Mouse (Mus musculus) layer of hippocampus, postnatal 36 days (tissue): ENCODE data around the gene Fcrla. TPM values are rescaled to one million over a fixed set of nuclear protein-coding genes. Genes with fewer than 3 reads are reported as not detected.
"Not testable (repeated sequence)": the region's sequence is repeated elsewhere in the genome, so short reads cannot be mapped to it uniquely, and the experiment has no call there.

Experiments
- DNase-seq, 2 experiments: peaks; one replicate each; pipeline ENCODE4 v3.0.0; 2022
- total RNA-seq, 2 experiments: library from RNA; stranded (reverse); gene quantifications; 2 replicates each; pipeline ENCODE4 v1.2.3; 2021

Gene Fcrla
- total RNA-seq = not detected

DNA sequence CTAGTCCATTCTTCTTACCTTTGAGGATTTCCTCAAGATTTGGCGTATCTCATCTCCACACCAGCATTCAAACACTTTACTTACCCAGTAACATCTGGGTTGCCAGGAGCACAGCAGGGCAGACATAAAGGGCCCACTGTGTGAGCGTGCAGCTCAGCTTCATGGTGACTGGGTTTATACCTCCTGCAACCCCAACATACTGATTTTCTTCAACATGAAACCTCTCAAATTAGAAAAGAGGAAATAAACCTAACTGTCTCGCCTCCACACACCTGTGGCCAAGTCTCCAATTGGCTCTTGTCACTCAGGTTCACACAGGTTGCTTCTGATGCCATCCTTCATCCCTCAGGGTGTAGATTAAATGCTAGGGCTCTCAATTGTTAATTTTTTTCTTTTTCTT, at the start of gene Fcrla:
TSS of gene Fcrla (minus strand) at position 206 of the 400 bp plus-strand sequence.
- no peak for DNase-seq

- no peak for DNase-seq
These were observed 49.1 kb upstream of the Fcrla start, which contains the start of gene Fcgr2b for GRCm38 (mm10) chr1:170976447-170976846. Fcgr2b (minus strand) TSS chr1:170976547.

GRCm38 (mm10) chr1:170975751-170976161, 48.4 kb upstream of the Fcrla start:
- DNase-seq = no peak

- not testable (repeated sequence) for DNase-seq
These were observed 48.0 kb upstream of the Fcrla start for GRCm38 (mm10) chr1:170975350-170975749.

DNA sequence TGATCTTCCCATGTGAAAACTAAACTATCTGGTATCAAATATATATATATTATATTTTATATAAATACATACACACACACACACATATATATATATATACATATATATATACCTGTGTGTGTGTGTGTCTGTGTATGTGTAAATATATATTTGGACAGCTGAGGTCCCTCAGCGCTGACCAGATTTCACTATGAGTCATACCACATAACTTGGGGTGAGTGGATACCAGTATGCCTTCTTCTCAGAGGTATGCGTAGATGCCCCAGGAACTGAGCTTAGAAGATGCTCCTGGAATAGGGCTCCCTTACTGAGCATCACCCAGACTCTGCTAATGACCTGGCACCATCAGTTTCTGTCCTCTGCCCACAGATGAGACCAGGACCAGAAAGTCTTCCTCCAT, 47.4 kb upstream of the Fcrla start:
- no peak for DNase-seq

GRCm38 (mm10) chr1:170974171-170974570, 46.8 kb upstream of the Fcrla start:
- no peak for DNase-seq

- no peak for DNase-seq
These were observed 45.6 kb upstream of the Fcrla start for GRCm38 (mm10) chr1:170972936-170973335.

DNA sequence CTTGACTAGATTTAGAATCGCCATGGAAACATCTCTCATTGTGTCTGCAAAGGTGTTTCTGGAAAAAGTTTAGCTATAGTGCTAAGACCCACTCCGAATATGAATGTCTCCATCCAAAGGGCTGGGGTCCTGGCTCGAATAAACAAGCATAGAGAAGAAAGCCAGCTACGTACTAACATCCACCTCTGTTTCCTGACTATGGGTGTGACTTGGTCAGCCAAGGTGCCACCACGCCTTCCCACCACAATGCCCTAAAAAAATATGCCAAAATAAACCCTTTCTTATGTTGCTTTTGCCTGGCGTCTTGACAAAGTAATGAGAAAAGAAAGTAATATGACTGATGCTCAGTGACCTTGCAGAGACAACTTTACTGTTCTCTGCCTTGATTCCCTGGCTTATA, 45.1 kb upstream of the Fcrla start:
- no peak for DNase-seq

- DNase-seq = no peak
These were observed 41.2 kb upstream of the Fcrla start for GRCm38 (mm10) chr1:170968576-170968975.

DNA sequence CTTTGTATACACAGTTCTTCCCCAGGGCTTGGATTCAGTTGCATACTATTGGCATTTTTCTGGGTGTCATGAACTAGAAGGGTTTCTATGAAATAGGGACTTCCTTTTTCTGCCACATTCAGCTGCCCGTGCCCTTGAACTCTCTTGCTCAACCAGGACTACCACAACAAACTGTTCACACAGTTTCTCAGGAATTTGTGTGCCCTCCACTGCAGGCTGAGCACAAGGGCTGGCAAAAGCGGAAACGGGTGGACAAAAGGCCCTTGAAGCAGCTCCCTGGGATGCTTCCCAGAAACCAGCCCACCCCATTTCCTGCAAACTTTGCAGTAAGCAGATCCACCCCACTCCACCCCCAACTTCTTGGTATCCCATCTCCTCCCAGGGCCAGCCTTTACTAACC, 40.2 kb upstream of the Fcrla start:
- DNase-seq = no peak

GRCm38 (mm10) chr1:170963087-170963486, 35.7 kb upstream of the Fcrla start:
- no peak for DNase-seq

DNA sequence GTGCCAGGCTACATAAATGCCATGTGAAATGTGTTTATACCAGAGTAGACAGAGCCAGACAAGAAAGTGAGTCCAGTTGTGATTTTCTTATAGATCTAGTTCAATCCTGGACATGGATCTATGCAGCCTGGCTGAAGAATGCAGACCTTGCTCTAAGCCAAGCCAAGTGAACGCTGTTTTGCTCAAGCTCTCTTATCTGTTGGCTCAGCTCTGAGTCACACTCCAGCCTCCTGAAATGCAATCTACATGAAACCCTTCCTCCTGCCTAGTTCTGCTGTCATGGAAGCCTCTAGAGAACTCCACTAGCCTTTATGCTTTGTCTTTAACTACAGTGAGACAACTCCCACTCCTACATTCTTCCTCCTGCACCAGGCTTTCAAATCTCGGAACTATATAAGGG, 34.9 kb upstream of the Fcrla start:
- no peak for DNase-seq

DNA sequence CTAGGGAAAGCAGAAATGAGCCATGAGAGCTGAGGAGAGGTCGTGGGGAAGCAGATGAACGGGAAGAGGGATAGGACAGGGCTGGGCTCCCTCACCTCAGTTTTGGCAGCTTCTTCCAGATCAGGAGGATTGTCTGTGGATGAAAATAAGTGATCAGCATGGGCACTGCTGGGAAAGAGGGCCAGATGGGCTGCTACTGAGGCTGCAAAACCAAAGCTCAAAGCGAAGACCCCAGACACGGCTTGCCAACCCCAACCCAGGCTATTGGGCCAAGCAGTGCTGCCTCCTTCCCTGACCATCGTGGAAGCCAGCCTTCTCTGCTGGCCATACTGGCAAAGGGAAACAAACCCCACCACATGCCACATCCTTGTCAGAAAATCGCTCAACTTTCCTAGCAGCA, 33.7 kb upstream of the Fcrla start:
- no peak for DNase-seq

DNA sequence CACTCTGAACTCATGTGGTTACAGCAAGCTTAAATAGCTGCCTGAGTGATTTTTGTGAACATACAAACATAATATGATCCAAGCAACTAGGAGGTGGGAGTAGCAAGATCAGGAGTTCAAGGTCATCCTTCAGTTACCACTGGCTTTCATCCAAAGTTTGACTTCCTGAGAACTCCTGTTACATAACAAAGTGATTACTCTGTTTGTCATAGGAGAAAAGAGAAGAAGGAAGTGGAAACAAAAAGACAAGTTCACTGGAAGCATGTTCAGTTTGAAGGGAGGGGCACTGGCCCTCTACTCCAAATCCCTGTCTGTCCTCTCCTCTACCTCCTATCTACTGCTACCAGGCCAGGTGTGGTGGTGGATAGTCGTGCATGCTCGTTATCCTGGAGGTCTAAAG, 32.4 kb upstream of the Fcrla start:
- no peak for DNase-seq

GRCm38 (mm10) chr1:170958225-170958624, 30.8 kb upstream of the Fcrla start:
- no peak for DNase-seq

- DNase-seq = no peak
These were observed 25.8 kb upstream of the Fcrla start for GRCm38 (mm10) chr1:170953192-170953591.

GRCm38 (mm10) chr1:170950772-170951171, 23.4 kb upstream of the Fcrla start:
- no peak for DNase-seq

DNA sequence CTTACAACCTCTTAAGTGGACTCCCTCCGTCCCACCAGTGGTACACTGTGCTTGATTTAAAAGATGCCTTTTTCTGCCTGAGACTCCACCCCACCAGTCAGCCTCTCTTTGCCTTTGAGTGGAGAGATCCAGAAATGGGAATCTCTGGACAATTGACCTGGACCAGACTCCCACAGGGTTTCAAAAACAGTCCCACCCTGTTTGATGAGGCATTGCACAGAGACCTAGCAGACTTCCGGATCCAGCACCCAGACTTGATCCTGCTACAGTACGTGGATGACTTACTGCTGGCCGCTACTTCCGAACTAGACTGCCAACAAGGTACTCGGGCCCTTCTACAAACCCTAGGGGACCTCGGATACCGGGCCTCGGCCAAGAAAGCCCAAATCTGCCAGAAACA, 17.5 kb upstream of the Fcrla start:
- not testable (repeated sequence) for DNase-seq

- DNase-seq = not testable (repeated sequence)
These were observed 16.8 kb upstream of the Fcrla start for GRCm38 (mm10) chr1:170944151-170944550.

- DNase-seq = no peak
These were observed 11.9 kb upstream of the Fcrla start for GRCm38 (mm10) chr1:170939255-170939654.

- no peak for DNase-seq
These were observed 7.0 kb upstream of the Fcrla start for GRCm38 (mm10) chr1:170934383-170934782.

DNA sequence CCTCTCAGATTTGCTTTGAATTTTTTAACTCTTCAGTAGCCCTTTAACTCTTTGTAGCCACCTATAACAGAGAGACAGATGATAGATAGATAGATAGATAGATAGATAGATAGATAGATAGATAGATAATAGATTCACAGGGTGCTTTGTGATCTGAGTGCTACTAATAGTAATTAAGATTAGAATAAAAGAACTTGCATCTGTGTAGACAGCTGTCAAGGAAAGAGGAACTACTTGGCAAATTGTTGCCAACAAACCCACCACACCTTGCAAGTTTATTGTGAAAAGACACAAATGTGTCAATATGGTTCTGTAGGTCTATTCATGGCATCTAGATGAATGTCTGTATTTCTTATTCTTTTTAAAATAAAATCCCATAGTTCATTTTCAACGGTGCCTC, 6.6 kb upstream of the Fcrla start:
- DNase-seq = no peak

DNA sequence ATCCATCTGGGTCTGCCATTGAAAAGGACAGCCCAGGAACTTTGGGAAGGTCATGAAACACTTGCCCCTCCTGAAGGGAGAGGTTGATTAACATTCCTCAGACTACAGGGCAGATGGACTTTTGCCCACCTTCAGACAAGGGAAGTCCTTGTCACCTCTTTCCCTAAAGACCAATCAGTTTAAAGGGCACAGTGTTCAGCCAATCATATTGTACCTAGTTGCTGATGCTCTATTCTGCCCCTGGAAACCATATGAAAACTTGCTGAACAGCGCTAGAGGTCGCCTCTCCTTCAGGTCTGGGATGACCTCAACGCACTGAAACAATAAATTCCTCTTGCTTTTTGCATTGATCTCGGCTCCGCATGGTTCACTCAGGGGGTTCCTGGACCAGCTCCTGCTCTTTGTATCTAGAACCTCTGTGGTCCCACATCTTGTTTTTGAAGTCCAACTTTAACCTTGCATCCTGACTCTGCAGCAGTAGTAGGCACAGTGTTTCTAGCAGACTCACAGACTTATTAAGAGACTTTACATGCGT, 6.1 kb upstream of the Fcrla start:
- DNase-seq = no peak

DNA sequence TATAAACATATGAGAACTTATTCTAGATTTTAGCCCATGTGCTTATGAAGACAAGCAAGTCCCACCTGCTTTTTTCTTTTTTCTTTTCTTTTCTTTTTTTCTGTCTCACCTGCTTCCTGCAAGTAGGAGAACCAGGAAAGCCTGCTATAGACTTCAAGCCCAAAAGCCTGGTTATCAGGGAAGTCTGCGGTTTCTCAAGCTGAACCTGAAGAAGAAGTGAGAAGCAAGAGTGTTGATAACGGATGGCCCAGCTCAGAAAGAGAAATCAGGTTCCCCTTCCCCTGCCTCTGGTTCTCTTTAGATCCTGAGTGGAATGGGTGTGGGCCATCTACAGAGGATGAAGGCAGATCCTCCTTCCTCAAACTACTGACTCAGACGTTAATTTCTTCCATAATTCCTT, 4.7 kb upstream of the Fcrla start:
- DNase-seq = no peak

DNA sequence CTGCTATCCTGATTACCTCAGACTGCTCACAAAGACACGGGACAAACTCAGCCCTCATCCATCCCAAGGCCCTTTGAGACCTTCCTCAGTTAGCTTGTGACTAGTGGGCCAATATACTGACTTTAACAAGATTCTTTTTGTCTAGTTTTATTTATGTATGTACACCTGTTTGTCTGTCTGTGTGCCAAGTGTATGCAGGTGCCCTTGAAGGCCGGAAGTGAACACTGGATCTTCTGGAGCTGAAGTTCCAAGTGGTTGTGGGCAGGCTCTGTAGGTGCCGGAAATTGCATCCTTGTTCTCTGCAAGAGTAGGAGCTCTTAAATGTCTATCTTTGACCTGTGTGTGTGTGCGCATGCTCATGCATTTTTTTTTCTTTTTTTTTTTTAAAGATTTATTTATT, 1.9 kb upstream of the Fcrla start:
- DNase-seq = no peak
